Mouse (Mus musculus): ENCODE measurements around the gene Prim2.

Gene Prim2

DNA sequence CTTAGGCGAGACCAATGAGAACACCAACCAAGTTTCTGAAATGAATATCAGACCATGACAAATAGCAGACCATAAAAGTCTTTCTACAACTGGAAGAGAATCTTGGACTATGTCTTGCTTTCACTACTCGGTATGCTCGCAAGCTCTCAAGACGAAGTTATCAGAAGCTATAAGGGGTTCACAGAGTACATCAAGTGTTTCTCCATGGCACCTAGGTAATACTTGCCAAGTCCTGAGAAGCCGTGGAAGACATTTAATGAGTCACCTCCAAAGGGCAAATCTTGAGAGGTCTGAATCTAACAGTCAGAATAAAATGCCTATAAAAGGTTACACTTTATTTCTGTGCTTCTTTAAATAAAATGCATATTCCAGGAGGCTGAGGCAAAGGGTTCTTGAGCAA lies 181.2 kb downstream of the Prim2 start:
- DNase-seq (ENCODE audit: low read depth, low spot score), result no peak

- DNase-seq (ENCODE audit: low read depth, low spot score), result no peak
These were observed 185.8 kb downstream of the Prim2 start for GRCm38 (mm10) chr1:33483746-33484145.

DNA sequence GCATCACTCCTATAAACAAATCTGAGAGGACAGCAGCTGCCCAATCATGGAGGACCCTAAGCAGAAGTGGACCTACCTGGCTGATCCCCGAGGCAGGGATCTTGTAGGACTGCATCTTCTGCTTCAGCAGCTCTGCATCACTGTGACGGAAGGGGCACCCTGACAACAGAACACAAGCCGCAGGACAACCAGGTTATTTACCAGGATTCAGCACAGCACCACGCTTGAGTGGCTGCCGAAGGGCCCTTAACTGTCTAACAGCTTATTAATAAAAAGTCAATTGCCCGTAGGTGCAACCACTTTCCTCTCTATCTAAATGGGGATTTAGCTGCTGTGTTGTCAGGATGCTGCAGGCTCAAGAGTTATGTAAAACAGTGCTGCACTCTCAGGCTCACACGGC lies 189.2 kb downstream of the Prim2 start:
- DNase-seq (ENCODE audit: low read depth, low spot score), result no peak

DNA sequence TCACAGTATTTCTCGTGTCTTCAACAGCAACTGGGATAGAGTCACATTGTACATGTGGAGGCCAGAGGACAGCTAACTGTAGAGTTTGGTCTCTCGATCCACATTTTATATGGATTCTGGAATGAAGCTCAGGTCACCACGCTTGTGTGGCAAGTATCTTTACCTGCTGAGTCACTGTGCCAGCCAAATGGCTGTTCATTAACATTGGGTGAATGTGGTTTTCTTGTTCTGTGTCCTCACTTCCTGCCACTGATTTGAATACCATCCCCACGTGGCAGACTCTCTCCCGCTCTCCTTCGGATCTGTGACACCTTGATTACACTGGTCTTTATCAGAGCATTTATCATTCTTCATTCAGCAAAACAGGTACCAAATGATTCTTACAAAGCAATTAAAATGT lies 198.5 kb downstream of the Prim2 start:
- no peak for DNase-seq (ENCODE audit: low read depth, low spot score)

GRCm38 (mm10) chr1:33470222-33470621 lies 199.4 kb downstream of the Prim2 start:
- DNase-seq (ENCODE audit: low read depth, low spot score), result no peak

DNA sequence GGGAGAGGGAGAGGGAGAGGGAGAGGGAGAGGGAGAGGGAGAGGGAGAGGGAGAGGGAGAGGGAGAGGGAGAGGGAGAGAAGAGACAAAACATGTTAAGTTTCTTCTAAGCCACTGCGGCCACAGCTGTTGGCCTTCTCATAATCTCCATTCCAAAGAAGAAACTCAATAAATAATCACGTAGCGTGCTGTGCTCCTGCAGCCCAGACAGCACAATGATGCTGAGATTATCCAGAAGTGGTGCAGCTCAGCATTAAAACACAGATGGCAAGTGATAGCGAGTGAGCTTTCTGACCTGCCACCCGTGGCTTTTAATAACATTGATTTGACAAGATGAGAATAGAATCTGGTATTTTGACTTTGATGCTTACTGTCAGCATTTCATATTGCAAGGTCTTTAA lies 205.4 kb downstream of the Prim2 start:
- DNase-seq (ENCODE audit: low read depth, low spot score), result no peak

DNA sequence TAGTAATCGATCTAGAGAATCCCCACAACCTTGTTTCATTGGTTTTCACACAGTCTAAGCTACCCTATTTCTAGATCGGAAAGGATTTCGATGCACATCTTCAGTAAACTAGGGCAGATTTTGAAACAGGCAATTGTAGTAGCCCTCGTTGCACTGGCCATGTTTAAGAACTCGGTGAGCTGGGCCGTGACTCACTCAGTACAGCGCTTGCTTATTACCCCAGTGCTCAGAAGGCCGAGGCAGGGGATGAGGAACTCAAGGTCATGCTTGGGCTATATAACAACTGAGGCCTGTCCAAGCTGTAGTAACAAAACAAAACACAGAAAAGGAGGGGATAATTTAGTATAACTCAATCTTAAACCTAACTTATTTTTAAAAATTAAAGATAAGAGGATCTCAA lies 208.9 kb downstream of the Prim2 start:
- DNase-seq (ENCODE audit: low read depth, low spot score), result no peak

- no peak for DNase-seq (ENCODE audit: low read depth, low spot score)
These were observed 209.3 kb downstream of the Prim2 start for GRCm38 (mm10) chr1:33460262-33460661.

GRCm38 (mm10) chr1:33458950-33459349 lies 210.6 kb downstream of the Prim2 start:
- DNase-seq (ENCODE audit: low read depth, low spot score), result no peak

GRCm38 (mm10) chr1:33454251-33454650 lies 215.3 kb downstream of the Prim2 start:
- no peak for DNase-seq (ENCODE audit: low read depth, low spot score)

GRCm38 (mm10) chr1:33453299-33453698 lies 216.3 kb downstream of the Prim2 start:
- DNase-seq (ENCODE audit: low read depth, low spot score), result no peak

DNA sequence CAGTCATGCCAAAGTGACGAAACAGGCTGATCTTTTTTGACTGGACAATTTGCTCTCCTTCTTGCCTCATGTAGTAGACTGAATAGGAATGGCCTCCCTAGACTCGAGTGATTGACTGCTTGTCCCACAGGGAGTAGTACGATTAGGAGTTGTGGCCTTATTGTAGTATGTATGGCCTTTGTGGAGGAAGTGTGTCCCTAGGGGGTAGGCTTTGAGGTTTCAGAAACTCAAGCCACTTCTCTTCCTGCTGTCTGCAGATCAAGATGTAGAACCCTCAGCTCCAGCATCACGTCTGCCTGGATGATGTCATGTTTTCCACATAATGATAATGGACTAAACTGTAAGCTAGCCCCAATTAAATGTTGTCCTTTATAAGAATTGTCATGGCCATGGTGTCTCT lies 222.4 kb downstream of the Prim2 start:
- no peak for DNase-seq (ENCODE audit: low read depth, low spot score)

DNA sequence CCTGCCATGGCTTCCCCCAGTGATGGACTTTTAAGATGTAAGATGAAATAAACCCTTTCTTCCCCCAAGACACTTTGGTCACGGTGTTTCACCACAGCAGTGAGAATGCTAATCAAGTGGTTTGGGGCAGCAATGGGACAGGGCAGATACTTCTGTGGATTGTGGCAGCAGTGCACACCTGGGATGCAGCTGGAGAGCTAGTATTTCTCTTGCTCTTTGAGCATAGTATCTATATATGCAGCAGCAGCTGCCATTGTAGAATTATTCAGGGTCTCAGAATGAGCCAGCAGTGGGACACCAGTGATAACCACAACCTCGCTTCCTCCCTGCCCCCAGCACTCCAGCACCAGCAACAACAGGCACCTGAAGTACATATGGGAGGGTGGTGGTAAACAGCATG lies 233.4 kb downstream of the Prim2 start:
- DNase-seq (ENCODE audit: low read depth, low spot score), result no peak

All from retina, adult 2 months (tissue).